Mouse (Mus musculus) embryonic facial prominence, embryonic 10.5 days (tissue): ENCODE measurements around the gene Specc1l. TPM values are rescaled to one million over a fixed set of nuclear protein-coding genes. Genes with fewer than 3 reads are reported as not detected.
A peak's percentile ranks its signal among the peaks of the same experiment; 100 is the strongest.

Source experiments
- DNase-seq: peaks from one replicate; pipeline ENCODE4 v3.0.0-alpha.2; 2017; ENCODE audit warnings: low spot score
- H3K27ac ChIP-seq: fragments of 300-500 bp; sonication (generic); replicated peaks from 2 replicates; pipeline ENCODE4 v1.5.1; 2016; ENCODE audit warnings: mild to moderate bottlenecking
- H3K27me3 ChIP-seq: fragments of 300-500 bp; sonication (generic); replicated peaks from 2 replicates; pipeline ENCODE4 v1.6.1; 2016; ENCODE audit warnings: low read depth, mild to moderate bottlenecking; ENCODE audit not compliant: poor library complexity, severe bottlenecking
- H3K36me3 ChIP-seq: fragments of 300-500 bp; sonication (generic); replicated peaks from 2 replicates; pipeline ENCODE4 v1.6.1; 2016; ENCODE audit warnings: mild to moderate bottlenecking, moderate library complexity
- H3K4me1 ChIP-seq: fragments of 300-500 bp; sonication (generic); 2 replicates; pipeline ENCODE4 v1.6.1; 2016
- H3K4me3 ChIP-seq: fragments of 300-500 bp; sonication (generic); 2 replicates; pipeline ENCODE4 v1.5.1; 2016; ENCODE audit warnings: mild to moderate bottlenecking, moderate library complexity
- H3K9me3 ChIP-seq: fragments of 300-500 bp; sonication (generic); 2 replicates; pipeline ENCODE4 v1.6.1; 2016; ENCODE audit warnings: mild to moderate bottlenecking
- WGBS: fragments of 180-500 bp; shearing (Covaris S2); methylation state at CpG from one replicate; pipeline ENCODE4 v1.1.7; 2016; 5-methylcytosine and 5-hydroxymethylcytosine counted together
- polyA plus RNA-seq: library from polyadenylated mRNA; unstranded; fragments of >200 nt; fragmentation: Nextera tagmentation; extraction: Ambion mirVana; gene quantifications from 2 replicates; pipeline ENCODE4 v1.2.1, GENCODE M21; 2016

Gene Specc1l
- polyA plus RNA-seq: 41.9 and 43.3 TPM in 2 replicates

- H3K36me3 ChIP-seq: no peaks in the 10 kb centered on the region
- WGBS: under 1% methylated on average over 79 of the region's 80 CpGs
- H3K4me1 ChIP-seq: peaks cover 13% of the 10 kb centered on the region
- peak within 1 kb of the TSS; percentile 92 for H3K4me3 ChIP-seq
- H3K27ac ChIP-seq: peak within 1 kb of the TSS; percentile 99
- no peaks in the 10 kb centered on the region for H3K27me3 ChIP-seq
- peak; percentile 99 for DNase-seq
- H3K9me3 ChIP-seq: no peaks in the 10 kb centered on the region
Observed at GRCm38 (mm10) chr10:75211807-75212645, at the start of gene Specc1l. Gene Specc1l (plus strand): TSS chr10:75212073.

- H3K36me3 ChIP-seq: peaks cover 95% of the 10 kb centered on the region
- no peak for DNase-seq
- no peak overlapping the region for H3K27ac ChIP-seq
- WGBS: 65% methylated on average over 10 of the region's 10 CpGs
- no peaks in the 10 kb centered on the region for H3K4me1 ChIP-seq
- no peaks in the 10 kb centered on the region for H3K27me3 ChIP-seq
- H3K4me3 ChIP-seq: no peak overlapping the region
- no peaks in the 10 kb centered on the region for H3K9me3 ChIP-seq
Observed at GRCm38 (mm10) chr10:75165825-75166481, 45.9 kb upstream of the Specc1l start.

- Histone ChIP-seq H3K9me3 (no peaks in the 10 kb centered on the region), H3K27ac (no peak overlapping the region), H3K27me3 (no peaks in the 10 kb centered on the region), H3K4me1 (no peaks in the 10 kb centered on the region), H3K36me3 (peaks cover 95% of the 10 kb centered on the region), H3K4me3 (no peak overlapping the region)
- DNase-seq: no peak
- 90% methylated on average over 4 of the region's 4 CpGs for WGBS
Observed at GRCm38 (mm10) chr10:75166601-75167000, 45.3 kb upstream of the Specc1l start.

DNA sequence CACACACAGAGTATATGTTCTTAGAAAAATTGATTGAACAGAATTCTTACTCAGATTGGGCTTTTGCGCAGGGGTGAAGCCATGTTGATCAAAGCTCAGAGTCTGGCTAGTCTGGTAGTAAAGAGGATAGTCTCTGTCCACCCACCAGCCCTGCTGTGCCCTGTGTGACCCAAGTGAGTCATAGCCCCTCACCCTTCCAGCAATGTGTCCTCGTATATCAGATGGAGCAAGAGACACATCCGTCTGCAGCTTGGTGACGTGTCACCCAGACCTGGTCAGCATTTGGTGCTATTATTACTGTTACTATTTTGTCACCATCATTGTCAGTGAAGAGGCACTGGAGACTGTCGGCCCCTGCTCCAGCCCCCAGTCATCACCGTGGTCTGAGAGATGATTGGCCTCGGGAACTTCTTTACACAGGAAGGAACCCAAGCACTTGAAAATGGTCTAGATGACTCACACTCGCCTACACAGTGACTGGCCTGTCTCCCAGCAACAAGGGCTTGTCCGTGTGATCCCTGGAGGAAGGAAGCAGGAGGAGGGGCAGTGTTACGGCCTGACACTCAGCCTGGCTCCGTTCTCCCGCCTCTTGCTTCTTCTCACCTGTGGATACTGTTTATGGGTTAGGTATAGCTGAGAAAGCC, 41.5 kb upstream of the Specc1l start:
- WGBS: 84% methylated on average over 12 of the region's 12 CpGs
- Histone ChIP-seq H3K9me3 (no peaks in the 10 kb centered on the region), H3K4me3 (no peak overlapping the region), H3K27ac (no peak overlapping the region), H3K36me3 (peaks cover 87% of the 10 kb centered on the region), H3K27me3 (no peaks in the 10 kb centered on the region), H3K4me1 (peaks cover 6% of the 10 kb centered on the region; the same call in 1 of the 2 replicates)
- no peak for DNase-seq

- no peak overlapping the region for H3K4me3 ChIP-seq
- H3K36me3 ChIP-seq: peaks cover 92% of the 10 kb centered on the region
- H3K9me3 ChIP-seq: no peaks in the 10 kb centered on the region
- H3K4me1 ChIP-seq: peaks cover 6% of the 10 kb centered on the region; the same call in 1 of the 2 replicates
- DNase-seq: no peak
- 82% methylated on average over 8 of the region's 8 CpGs for WGBS
- H3K27me3 ChIP-seq: no peaks in the 10 kb centered on the region
- no peak overlapping the region for H3K27ac ChIP-seq
Observed at GRCm38 (mm10) chr10:75173056-75173455, 38.8 kb upstream of the Specc1l start.

- Histone ChIP-seq H3K27ac (peak overlapping the region; percentile 21; the same call in 1 of the 2 replicates), H3K9me3 (no peaks in the 10 kb centered on the region), H3K27me3 (no peaks in the 10 kb centered on the region), H3K4me3 (no peak overlapping the region), H3K36me3 (peaks cover 92% of the 10 kb centered on the region), H3K4me1 (peaks cover 6% of the 10 kb centered on the region; the same call in 1 of the 2 replicates)
- WGBS: 83% methylated on average over 12 of the region's 12 CpGs
- no peak for DNase-seq
Observed at GRCm38 (mm10) chr10:75173712-75174111, 38.2 kb upstream of the Specc1l start.

- Histone ChIP-seq H3K27me3 (no peaks in the 10 kb centered on the region), H3K4me3 (no peak overlapping the region), H3K4me1 (peaks cover 6% of the 10 kb centered on the region; the same call in 1 of the 2 replicates), H3K9me3 (no peaks in the 10 kb centered on the region), H3K36me3 (peaks cover 92% of the 10 kb centered on the region), H3K27ac (no peak overlapping the region)
- no peak for DNase-seq
- 78% methylated on average over 8 of the region's 8 CpGs for WGBS
Observed at GRCm38 (mm10) chr10:75176494-75176893, 35.4 kb upstream of the Specc1l start.

GRCm38 (mm10) chr10:75178911-75179310, 33.0 kb upstream of the Specc1l start:
- H3K4me1 ChIP-seq: no peaks in the 10 kb centered on the region; the same call in 1 of the 2 replicates
- no peak for DNase-seq
- H3K27me3 ChIP-seq: no peaks in the 10 kb centered on the region
- no peak overlapping the region for H3K4me3 ChIP-seq
- no peak overlapping the region for H3K27ac ChIP-seq
- H3K36me3 ChIP-seq: peaks cover 100% of the 10 kb centered on the region
- H3K9me3 ChIP-seq: no peaks in the 10 kb centered on the region
- 92% methylated on average over 5 of the region's 5 CpGs for WGBS

GRCm38 (mm10) chr10:75182151-75182774, 29.6 kb upstream of the Specc1l start:
- WGBS: 56% methylated on average over 14 of the region's 14 CpGs
- Histone ChIP-seq H3K27me3 (no peaks in the 10 kb centered on the region), H3K4me3 (no peak overlapping the region), H3K4me1 (no peaks in the 10 kb centered on the region), H3K27ac (no peak overlapping the region), H3K36me3 (peaks cover 85% of the 10 kb centered on the region), H3K9me3 (no peaks in the 10 kb centered on the region)
- peak; percentile 77 for DNase-seq

GRCm38 (mm10) chr10:75184826-75185225, 27.0 kb upstream of the Specc1l start:
- DNase-seq: no peak
- no peaks in the 10 kb centered on the region for H3K27me3 ChIP-seq
- no peak overlapping the region for H3K4me3 ChIP-seq
- H3K27ac ChIP-seq: no peak overlapping the region
- WGBS: 90% methylated on average over 9 of the region's 9 CpGs
- peaks cover 59% of the 10 kb centered on the region for H3K36me3 ChIP-seq
- 0 out of 2 replicates have a peak, but pooled peaks cover 3% of the 10 kb centered on the region for H3K4me1 ChIP-seq
- H3K9me3 ChIP-seq: no peaks in the 10 kb centered on the region

- Histone ChIP-seq H3K27ac (no peak overlapping the region), H3K9me3 (no peaks in the 10 kb centered on the region), H3K4me3 (no peak overlapping the region), H3K4me1 (0 out of 2 replicates have a peak, but pooled peaks cover 3% of the 10 kb centered on the region), H3K36me3 (peaks cover 42% of the 10 kb centered on the region), H3K27me3 (no peaks in the 10 kb centered on the region)
- no peak for DNase-seq
- WGBS: 68% methylated on average over 6 of the region's 6 CpGs
Observed at GRCm38 (mm10) chr10:75186551-75186950, 25.3 kb upstream of the Specc1l start.
